Mouse (Mus musculus) intestine, postnatal 0 days (tissue): ENCODE results near the gene Gm19668. TPM values are rescaled to one million over a fixed set of nuclear protein-coding genes. Genes with fewer than 3 reads are reported as not detected.
"Not testable (repeated sequence)": the region's sequence is repeated elsewhere in the genome, so short reads cannot be mapped to it uniquely, and the experiment has no call there.

Source experiments
- ATAC-seq: fragments of 200-750 bp; cut with Nextera tagmentation; 2 replicates; pipeline ENCODE4 v1.8.0; 2017; ENCODE audit warnings: mild to moderate bottlenecking, moderate TSS enrichment, moderate library complexity
- H3K27ac ChIP-seq: fragments of 300-500 bp; sonication (generic); 2 replicates; pipeline ENCODE4 v1.5.1; 2014; ENCODE audit warnings: mild to moderate bottlenecking, low read depth, low read length, moderate library complexity
- H3K27me3 ChIP-seq: fragments of 300-500 bp; sonication (generic); replicated peaks from 2 replicates; pipeline ENCODE4 v1.6.1; 2014; ENCODE audit warnings: low read length, mixed read lengths; ENCODE audit not compliant: control insufficient read depth, insufficient read depth
- H3K36me3 ChIP-seq: fragments of 300-500 bp; sonication (generic); 2 replicates; pipeline ENCODE4 v1.6.1; 2014; ENCODE audit warnings: mild to moderate bottlenecking, moderate library complexity; ENCODE audit not compliant: control insufficient read depth, insufficient read depth
- H3K4me1 ChIP-seq: fragments of 300-500 bp; sonication (generic); replicated peaks from 2 replicates; pipeline ENCODE4 v1.6.1; 2014; ENCODE audit warnings: antibody characterized with exemption, low read length, mixed read lengths; ENCODE audit not compliant: control insufficient read depth, insufficient read depth
- H3K4me2 ChIP-seq: fragments of 300-500 bp; sonication (generic); replicated peaks from 2 replicates; pipeline ENCODE4 v1.6.1; 2014; ENCODE audit warnings: low read depth, mild to moderate bottlenecking, moderate library complexity
- H3K4me3 ChIP-seq: fragments of 300-500 bp; sonication (generic); 2 replicates; pipeline ENCODE4 v1.5.1; 2014; ENCODE audit warnings: low read depth, low read length
- H3K9ac ChIP-seq: fragments of 300-500 bp; sonication (generic); 2 replicates; pipeline ENCODE4 v1.6.1; 2014; ENCODE audit warnings: mild to moderate bottlenecking, low read depth, low read length
- H3K9me3 ChIP-seq: fragments of 300-500 bp; sonication (generic); 2 replicates; pipeline ENCODE4 v1.6.1; 2016; ENCODE audit warnings: mixed run types; ENCODE audit not compliant: control insufficient read depth
- CTCF ChIP-seq: sonication (generic); IDR thresholded peaks from 2 replicates; pipeline ENCODE4 v1.5.1; 2016; ENCODE audit warnings: low read depth, mild to moderate bottlenecking, control low read depth, antibody characterized with exemption, moderate library complexity
- WGBS: fragments of 180-500 bp; shearing (Covaris S2); extraction: QIAGEN DNeasy Blood & Tissue Kit; methylation state at CpG from one replicate; pipeline ENCODE4 v1.1.7; 2014; 5-methylcytosine and 5-hydroxymethylcytosine counted together
- polyA plus RNA-seq: library from polyadenylated mRNA; unstranded; fragments of >200 nt; fragmentation: Nextera tagmentation; extraction: Ambion mirVana; gene quantifications from 2 replicates; pipeline ENCODE4 v1.2.1, GENCODE M21; 2015

Gm19668 gene
- polyA plus RNA-seq, 1 experiment from 2014 or later: not detected

DNA sequence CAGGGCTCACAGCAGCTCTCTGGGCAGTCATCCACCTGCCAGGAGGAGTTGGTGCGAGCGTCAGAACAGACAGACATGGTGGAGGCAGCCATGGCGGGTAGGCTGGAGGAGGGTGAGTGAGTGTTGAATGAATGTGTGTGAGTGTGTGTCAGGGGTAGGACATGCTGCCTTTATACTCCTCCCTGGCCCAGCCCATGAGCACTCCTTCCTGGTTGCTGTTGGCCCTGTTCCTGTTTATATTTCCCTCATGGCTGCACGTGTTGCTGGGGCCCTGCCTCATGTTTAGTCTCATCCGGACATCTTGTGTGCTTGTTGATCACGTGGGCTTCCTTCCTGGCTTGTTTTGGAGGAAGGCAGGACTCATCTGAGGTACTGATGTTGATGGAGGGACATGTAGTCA is 28.0 kb upstream of the Gm19668 start, which contains the start of gene Krtap10-4:
Gene Krtap10-4 (minus strand): TSS at position 145 of the 400 bp plus-strand sequence.
- no peak for TF ChIP-seq CTCF
- H3K9me3 ChIP-seq: no peaks in the 10 kb centered on the region
- no peaks in the 10 kb centered on the region for H3K27me3 ChIP-seq
- H3K27ac ChIP-seq: no peak within 1 kb of the TSS
- H3K9ac ChIP-seq: no peak within 1 kb of the TSS
- no peak within 1 kb of the TSS for H3K4me2 ChIP-seq
- no peak within 1 kb of the TSS for H3K4me3 ChIP-seq
- 49% methylated on average over 6 of the region's 6 CpGs for WGBS
- no peak for ATAC-seq
- H3K36me3 ChIP-seq: no peaks in the 10 kb centered on the region
- no peaks in the 10 kb centered on the region for H3K4me1 ChIP-seq

DNA sequence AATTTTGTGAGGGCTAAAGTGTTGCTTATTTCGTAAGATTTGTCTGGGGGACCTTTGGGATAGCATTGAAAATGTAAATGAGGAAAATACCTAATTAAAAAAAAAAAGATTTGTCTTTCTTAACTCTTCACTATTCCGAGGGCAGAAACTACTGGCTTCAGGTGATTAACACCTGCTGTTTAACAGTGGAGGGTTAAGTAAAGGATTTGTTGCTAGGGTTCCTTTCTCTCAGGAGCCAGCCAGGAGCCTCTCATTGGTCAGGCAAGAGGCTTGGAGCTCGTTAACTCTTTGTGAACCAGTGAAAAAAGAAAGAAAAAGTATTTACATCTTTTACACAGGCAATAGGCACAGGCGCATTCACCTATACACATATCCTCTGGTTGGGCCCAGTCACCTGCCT is 20.3 kb upstream of the Gm19668 start:
- H3K4me1 ChIP-seq: no peaks in the 10 kb centered on the region
- H3K9ac ChIP-seq: no peak overlapping the region
- ATAC-seq: no peak
- no peak for TF ChIP-seq CTCF
- H3K4me2 ChIP-seq: no peak overlapping the region
- H3K36me3 ChIP-seq: no peaks in the 10 kb centered on the region
- H3K4me3 ChIP-seq: no peak overlapping the region
- H3K9me3 ChIP-seq: no peaks in the 10 kb centered on the region
- no peaks in the 10 kb centered on the region for H3K27me3 ChIP-seq
- 45% methylated on average over 4 of the region's 4 CpGs for WGBS
- H3K27ac ChIP-seq: no peak overlapping the region

DNA sequence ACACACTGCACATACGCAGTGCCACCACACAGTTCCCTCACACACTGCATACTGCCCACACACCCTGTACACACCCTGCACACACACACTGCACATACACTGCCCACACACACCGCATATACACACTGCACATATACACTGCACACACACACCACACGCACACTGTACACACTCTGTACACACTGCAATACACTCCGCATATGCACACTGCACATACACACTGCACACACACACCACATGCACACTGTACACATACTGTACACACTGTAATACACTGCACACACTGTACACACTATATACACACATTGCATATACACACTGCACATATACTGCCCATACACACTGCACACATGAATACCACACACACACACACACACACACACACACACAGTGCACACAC is 19.6 kb upstream of the Gm19668 start:
- H3K4me2 ChIP-seq: no peak overlapping the region
- no peak overlapping the region for H3K9ac ChIP-seq
- TF ChIP-seq CTCF: no peak
- H3K36me3 ChIP-seq: no peaks in the 10 kb centered on the region
- H3K4me1 ChIP-seq: no peaks in the 10 kb centered on the region
- H3K4me3 ChIP-seq: no peak overlapping the region
- WGBS: 95% methylated on average over 4 of the region's 4 CpGs
- H3K9me3 ChIP-seq: no peaks in the 10 kb centered on the region
- no peak overlapping the region for H3K27ac ChIP-seq
- ATAC-seq: no peak
- no peaks in the 10 kb centered on the region for H3K27me3 ChIP-seq

DNA sequence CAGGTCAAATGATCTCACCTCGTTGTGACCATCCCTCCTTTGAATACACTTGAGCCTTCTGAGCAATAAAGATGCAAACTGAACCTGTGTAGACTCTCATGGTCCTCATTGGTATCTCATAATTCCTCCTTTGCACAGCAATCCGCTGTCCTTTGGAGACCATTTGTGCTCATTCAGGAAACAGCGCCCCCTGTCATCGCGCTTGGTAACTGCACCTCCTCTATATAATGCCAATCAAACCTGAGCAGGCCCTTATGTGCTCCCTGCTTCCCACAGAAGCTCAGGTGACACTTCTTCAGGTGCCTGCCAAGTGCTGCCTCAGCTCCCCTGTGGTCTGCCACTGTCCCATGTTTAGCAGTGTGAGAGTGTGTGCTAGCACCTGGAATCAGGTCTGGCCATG is 16.6 kb upstream of the Gm19668 start:
- Histone ChIP-seq H3K4me2 (no peak overlapping the region), H3K4me1 (no peaks in the 10 kb centered on the region), H3K27me3 (no peaks in the 10 kb centered on the region), H3K9me3 (no peaks in the 10 kb centered on the region), H3K4me3 (no peak overlapping the region), H3K36me3 (no peaks in the 10 kb centered on the region), H3K9ac (no peak overlapping the region), H3K27ac (no peak overlapping the region)
- 32% methylated on average over 5 of the region's 5 CpGs for WGBS
- TF ChIP-seq CTCF: peak; percentile 70
- ATAC-seq: no peak

DNA sequence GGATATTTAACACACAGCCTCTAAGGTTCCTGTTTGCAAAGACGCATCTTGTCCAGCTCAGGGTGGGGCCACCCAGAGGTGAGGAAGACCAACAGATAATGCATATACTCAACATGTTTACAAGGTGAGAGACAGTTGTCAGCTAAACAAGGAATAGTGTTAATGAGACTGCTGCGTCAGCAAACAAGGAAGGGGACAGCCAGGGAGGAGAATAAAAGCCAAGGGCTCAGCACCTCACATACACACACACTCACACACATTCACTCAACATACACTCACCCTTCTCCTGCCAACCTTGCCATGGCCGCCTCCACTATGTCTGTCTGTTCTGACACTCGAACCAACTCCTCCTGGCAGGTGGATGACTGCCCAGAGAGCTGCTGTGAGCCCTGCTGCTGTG is 15.4 kb upstream of the Gm19668 start, which contains the start of gene Gm2696:
Gene Gm2696 (plus strand): TSS at position 301 of the 400 bp plus-strand sequence.
- TF ChIP-seq CTCF: no peak
- Histone ChIP-seq H3K36me3 (no peaks in the 10 kb centered on the region), H3K27me3 (no peaks in the 10 kb centered on the region), H3K4me1 (no peaks in the 10 kb centered on the region), H3K9me3 (no peaks in the 10 kb centered on the region), H3K9ac (no peak within 1 kb of the TSS), H3K4me3 (no peak within 1 kb of the TSS), H3K27ac (no peak within 1 kb of the TSS), H3K4me2 (no peak within 1 kb of the TSS)
- ATAC-seq: no peak
- WGBS: 37% methylated on average over 4 of the region's 4 CpGs

DNA sequence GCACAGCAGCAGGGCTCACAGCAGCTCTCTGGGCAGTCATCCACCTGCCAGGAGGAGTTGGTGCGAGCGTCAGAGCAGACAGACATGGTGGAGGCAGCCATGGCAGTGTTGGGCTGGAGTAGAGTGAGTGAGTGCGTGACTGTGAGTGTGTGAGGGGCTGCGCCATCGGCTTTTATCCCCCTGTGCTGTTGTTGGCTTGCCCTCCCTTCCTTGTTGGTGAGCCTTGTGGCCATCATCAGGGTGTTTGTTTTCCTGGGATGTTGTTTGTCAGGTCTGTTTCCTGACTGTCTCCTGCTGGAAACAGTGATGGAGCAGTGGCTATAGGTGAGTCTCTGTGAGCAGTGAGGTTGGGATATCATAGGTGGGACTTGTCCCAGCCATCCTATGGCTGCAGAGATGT is 12.8 kb upstream of the Gm19668 start, which contains the start of gene Gm9507:
Gene Gm9507 (minus strand): TSS at position 101 of the 400 bp plus-strand sequence.
- no peaks in the 10 kb centered on the region for H3K9me3 ChIP-seq
- no peak for ATAC-seq
- H3K27me3 ChIP-seq: no peaks in the 10 kb centered on the region
- no peak for TF ChIP-seq CTCF
- H3K4me1 ChIP-seq: no peaks in the 10 kb centered on the region
- 56% methylated on average over 5 of the region's 5 CpGs for WGBS
- no peak within 1 kb of the TSS for H3K9ac ChIP-seq
- H3K4me2 ChIP-seq: no peak within 1 kb of the TSS
- no peak within 1 kb of the TSS for H3K27ac ChIP-seq
- H3K36me3 ChIP-seq: no peaks in the 10 kb centered on the region
- no peak within 1 kb of the TSS for H3K4me3 ChIP-seq

DNA sequence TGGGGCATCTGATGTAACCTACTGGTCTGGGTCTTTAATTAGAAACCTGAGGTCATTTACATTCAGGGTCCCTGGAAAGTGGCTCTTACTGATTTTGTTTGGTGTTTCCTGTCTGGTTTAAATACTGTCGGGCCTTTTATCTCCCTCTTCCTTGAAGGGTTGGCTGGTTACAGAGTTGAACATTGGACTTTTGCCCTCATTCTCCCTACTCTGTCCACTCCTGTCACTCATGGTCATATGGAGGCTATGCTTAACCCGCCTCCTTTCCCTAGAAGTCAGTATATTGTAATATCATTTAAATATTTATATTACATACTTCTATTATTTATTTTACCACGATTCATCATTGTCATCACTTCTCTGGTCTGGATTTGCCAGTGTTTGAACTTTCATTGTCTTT is 5.2 kb upstream of the Gm19668 start:
- no peak for TF ChIP-seq CTCF
- Histone ChIP-seq H3K4me2 (no peak overlapping the region), H3K27ac (no peak overlapping the region), H3K4me3 (no peak overlapping the region), H3K36me3 (no peaks in the 10 kb centered on the region), H3K9me3 (no peaks in the 10 kb centered on the region), H3K4me1 (no peaks in the 10 kb centered on the region), H3K27me3 (no peaks in the 10 kb centered on the region), H3K9ac (no peak overlapping the region)
- 39% methylated on average over 3 of the region's 3 CpGs for WGBS
- ATAC-seq: peak; percentile 77; the same call in 1 of the 2 replicates

DNA sequence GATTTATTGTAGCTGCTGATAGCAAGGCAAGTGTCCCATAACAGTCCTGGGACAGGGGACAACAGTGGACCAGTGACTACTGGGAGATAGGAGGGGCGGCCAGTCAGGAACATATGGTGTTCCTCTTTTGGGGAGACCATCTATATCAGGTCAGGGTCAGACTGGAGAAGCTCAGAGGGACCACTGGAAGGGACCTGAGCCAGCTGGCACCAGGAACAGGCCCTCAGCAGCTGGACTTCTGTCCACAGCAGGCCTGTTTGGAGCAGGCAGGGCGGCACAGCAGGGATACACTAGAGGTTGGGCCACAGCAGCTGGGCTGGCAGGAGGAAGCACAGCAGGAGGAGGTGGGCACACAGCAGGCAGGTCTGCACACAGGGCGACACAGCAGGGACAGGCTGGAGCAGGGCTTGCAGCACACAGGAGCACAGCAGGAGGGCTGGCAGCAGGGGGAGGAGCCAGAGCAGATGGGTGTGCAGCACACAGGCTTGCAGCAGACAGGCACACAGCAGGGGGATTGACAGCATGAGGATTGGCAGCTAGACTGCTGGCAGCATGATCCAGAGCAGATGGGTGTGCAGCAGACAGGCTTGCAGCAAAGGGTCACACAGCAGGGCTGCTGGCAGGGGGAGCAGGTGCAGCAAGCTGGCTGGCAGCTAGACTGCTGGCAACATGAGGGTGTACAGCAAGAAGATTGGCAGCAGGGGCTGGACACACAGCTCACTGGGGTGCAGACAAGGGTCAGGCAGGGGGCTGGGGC is 591 bp downstream of the Gm19668 start:
- not testable (repeated sequence) for H3K9me3 ChIP-seq, ATAC-seq, H3K4me2 ChIP-seq, H3K36me3 ChIP-seq, H3K9ac ChIP-seq, H3K27ac ChIP-seq, H3K27me3 ChIP-seq, H3K4me3 ChIP-seq, H3K4me1 ChIP-seq
- 71% methylated on average over 2 of the region's 3 CpGs for WGBS
